Mouse (Mus musculus) lung, embryonic 16.5 days (tissue): ENCODE data around the gene Fnip2. TPM values are rescaled to one million over a fixed set of nuclear protein-coding genes. Genes with fewer than 3 reads are reported as not detected.

Experiments
- ATAC-seq: fragments of 200-750 bp; cut with Nextera tagmentation; 2 replicates; pipeline ENCODE4 v1.8.0; 2017; ENCODE audit warnings: low read depth, mild to moderate bottlenecking, moderate library complexity
- H3K27ac ChIP-seq: fragments of 300-500 bp; sonication (generic); 2 replicates; pipeline ENCODE4 v1.5.1; 2014; ENCODE audit warnings: mild to moderate bottlenecking, control low read depth, low read length
- H3K27me3 ChIP-seq: fragments of 300-500 bp; sonication (generic); 2 replicates; pipeline ENCODE4 v1.6.1; 2014; ENCODE audit warnings: low read depth, low read length, mixed read lengths; ENCODE audit not compliant: control insufficient read depth, insufficient read depth
- H3K36me3 ChIP-seq: fragments of 300-500 bp; sonication (generic); 2 replicates; pipeline ENCODE4 v1.6.1; 2014; ENCODE audit warnings: low read length; ENCODE audit not compliant: control insufficient read depth, insufficient read depth
- H3K4me1 ChIP-seq: fragments of 300-500 bp; sonication (generic); replicated peaks from 2 replicates; pipeline ENCODE4 v1.6.1; 2014; ENCODE audit warnings: low read length, mixed read lengths; ENCODE audit not compliant: control insufficient read depth, insufficient read depth
- H3K4me2 ChIP-seq: fragments of 300-500 bp; sonication (generic); 2 replicates; pipeline ENCODE4 v1.6.1; 2014; ENCODE audit warnings: low read depth, low read length, control low read depth
- H3K4me3 ChIP-seq: fragments of 300-500 bp; sonication (generic); 2 replicates; pipeline ENCODE4 v1.5.1; 2014; ENCODE audit warnings: mild to moderate bottlenecking, low read length, control low read depth
- H3K9ac ChIP-seq: fragments of 300-500 bp; sonication (generic); 2 replicates; pipeline ENCODE4 v1.6.1; 2014; ENCODE audit warnings: low read length, control low read depth
- H3K9me3 ChIP-seq: fragments of 300-500 bp; sonication (generic); 2 replicates; pipeline ENCODE4 v1.6.1; 2016; ENCODE audit warnings: low read length; ENCODE audit not compliant: control insufficient read depth
- WGBS: fragments of 180-500 bp; shearing (Covaris S2); extraction: QIAGEN DNeasy Blood & Tissue Kit; methylation state at CpG from one replicate; pipeline ENCODE4 v1.1.7; 2014; 5-methylcytosine and 5-hydroxymethylcytosine counted together
- polyA plus RNA-seq: library from polyadenylated mRNA; unstranded; fragments of >200 nt; fragmentation: Nextera tagmentation; extraction: Ambion mirVana; gene quantifications from 2 replicates; pipeline ENCODE4 v1.2.1, GENCODE M21; 2015

Gene Fnip2
- polyA plus RNA-seq, 1 experiment from 2014 or later = 3.2 TPM

- no peaks in the 10 kb centered on the region for H3K27me3 ChIP-seq
- no peaks in the 10 kb centered on the region for H3K4me1 ChIP-seq
- no peak overlapping the region for H3K9ac ChIP-seq
- 91% methylated on average over 2 of the region's 2 CpGs for WGBS
- no peak overlapping the region for H3K4me3 ChIP-seq
- no peak overlapping the region for H3K27ac ChIP-seq
- no peak overlapping the region for H3K4me2 ChIP-seq
- H3K36me3 ChIP-seq = peaks cover 9% of the 10 kb centered on the region
- no peaks in the 10 kb centered on the region for H3K9me3 ChIP-seq
- no peak for ATAC-seq
Observed at GRCm38 (mm10) chr3:79475980-79476379, 91.6 kb downstream of the Fnip2 start.

- peaks cover 4% of the 10 kb centered on the region for H3K36me3 ChIP-seq
- no peak overlapping the region for H3K4me3 ChIP-seq
- no peak overlapping the region for H3K27ac ChIP-seq
- H3K4me1 ChIP-seq = no peaks in the 10 kb centered on the region
- no peak overlapping the region for H3K4me2 ChIP-seq
- H3K9me3 ChIP-seq = no peaks in the 10 kb centered on the region
- no peak overlapping the region for H3K9ac ChIP-seq
- WGBS = 86% methylated on average over 4 of the region's 4 CpGs
- no peaks in the 10 kb centered on the region for H3K27me3 ChIP-seq
- ATAC-seq = no peak
Observed at GRCm38 (mm10) chr3:79474911-79475310, 92.7 kb downstream of the Fnip2 start.

DNA sequence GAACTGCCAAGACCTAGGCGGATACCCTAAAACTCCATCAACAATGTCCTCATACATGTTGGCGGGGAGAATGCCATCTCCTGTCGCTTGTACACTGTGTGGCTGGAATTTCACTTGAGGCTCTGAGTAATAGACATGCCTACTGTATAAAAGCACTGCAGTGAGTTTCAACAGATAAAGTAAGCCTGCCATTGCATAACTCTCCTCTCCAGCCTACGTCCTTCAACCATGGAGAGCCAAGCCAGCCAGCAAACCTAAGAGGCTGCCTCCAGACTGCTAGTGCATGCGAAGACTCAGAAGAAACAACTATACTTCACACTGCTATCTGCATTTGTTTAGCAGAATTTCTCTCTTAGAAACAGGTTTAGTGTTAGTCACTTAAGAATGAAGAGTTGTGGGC lies 95.2 kb downstream of the Fnip2 start:
- Histone ChIP-seq H3K9ac (no peak overlapping the region), H3K27ac (no peak overlapping the region), H3K27me3 (no peaks in the 10 kb centered on the region), H3K4me2 (no peak overlapping the region), H3K4me1 (no peaks in the 10 kb centered on the region), H3K4me3 (no peak overlapping the region), H3K36me3 (peaks cover 8% of the 10 kb centered on the region), H3K9me3 (no peaks in the 10 kb centered on the region)
- no peak for ATAC-seq
- WGBS = 91% methylated on average over 5 of the region's 5 CpGs

DNA sequence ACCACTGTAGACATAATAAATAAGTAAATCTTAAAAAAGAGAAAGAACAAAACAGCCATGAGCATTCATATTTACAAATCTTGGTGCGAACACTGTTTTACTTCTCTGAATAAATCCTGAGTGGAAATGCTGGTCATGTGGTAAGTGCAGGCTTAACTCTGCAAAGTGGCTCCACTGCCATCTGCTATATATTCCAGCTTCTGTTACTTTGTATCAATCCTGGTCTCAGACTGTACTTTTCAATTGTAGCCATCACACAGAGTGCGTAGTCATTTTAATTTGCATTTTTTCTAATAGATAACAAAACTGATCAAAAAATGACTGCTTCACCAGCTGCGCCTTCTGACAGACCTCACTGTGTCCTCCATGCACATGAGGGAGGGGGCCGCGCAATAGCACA lies 98.2 kb downstream of the Fnip2 start:
- WGBS = 98% methylated on average over 5 of the region's 5 CpGs
- H3K4me2 ChIP-seq = no peak overlapping the region
- no peak for ATAC-seq
- H3K27me3 ChIP-seq = no peaks in the 10 kb centered on the region
- no peak overlapping the region for H3K4me3 ChIP-seq
- peaks cover 15% of the 10 kb centered on the region for H3K36me3 ChIP-seq
- H3K9me3 ChIP-seq = no peaks in the 10 kb centered on the region
- H3K9ac ChIP-seq = no peak overlapping the region
- no peaks in the 10 kb centered on the region for H3K4me1 ChIP-seq
- H3K27ac ChIP-seq = no peak overlapping the region

DNA sequence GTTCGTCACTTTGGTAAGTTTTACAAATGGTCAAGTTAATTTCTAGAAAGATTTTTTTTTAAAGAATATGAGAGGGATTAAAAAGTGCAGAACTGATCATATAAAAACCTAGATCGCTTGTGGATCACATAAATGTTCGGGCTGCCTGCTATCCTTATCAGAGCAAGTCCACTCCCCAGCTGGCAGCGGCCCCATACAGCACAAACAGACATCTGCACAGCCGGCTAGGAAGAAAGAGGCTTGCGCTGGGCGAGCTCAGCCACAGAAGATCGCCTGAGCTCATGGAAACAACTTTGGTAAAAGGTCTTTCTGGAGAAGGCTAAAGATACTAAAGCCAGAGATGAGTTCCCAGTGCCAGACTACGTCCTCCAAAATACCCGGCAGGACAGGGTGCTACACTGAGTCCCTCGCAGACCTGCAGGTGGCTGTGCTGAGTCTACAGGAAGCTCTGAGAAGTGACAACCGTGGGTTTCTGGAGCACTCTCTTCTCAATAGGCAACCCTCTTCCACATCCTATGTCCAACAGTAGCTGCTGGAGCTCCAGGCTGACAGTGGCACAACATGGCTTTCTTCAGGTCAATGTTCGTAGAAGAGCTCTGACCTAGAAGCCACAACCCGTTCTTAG lies 108.8 kb downstream of the Fnip2 start:
- H3K36me3 ChIP-seq = peaks cover 3% of the 10 kb centered on the region; the same call in 1 of the 2 replicates
- no peaks in the 10 kb centered on the region for H3K27me3 ChIP-seq
- H3K4me1 ChIP-seq = no peaks in the 10 kb centered on the region
- no peak overlapping the region for H3K9ac ChIP-seq
- no peaks in the 10 kb centered on the region for H3K9me3 ChIP-seq
- H3K4me3 ChIP-seq = no peak overlapping the region
- no peak overlapping the region for H3K4me2 ChIP-seq
- no peak for ATAC-seq
- 73% methylated on average over 14 of the region's 14 CpGs for WGBS
- no peak overlapping the region for H3K27ac ChIP-seq

DNA sequence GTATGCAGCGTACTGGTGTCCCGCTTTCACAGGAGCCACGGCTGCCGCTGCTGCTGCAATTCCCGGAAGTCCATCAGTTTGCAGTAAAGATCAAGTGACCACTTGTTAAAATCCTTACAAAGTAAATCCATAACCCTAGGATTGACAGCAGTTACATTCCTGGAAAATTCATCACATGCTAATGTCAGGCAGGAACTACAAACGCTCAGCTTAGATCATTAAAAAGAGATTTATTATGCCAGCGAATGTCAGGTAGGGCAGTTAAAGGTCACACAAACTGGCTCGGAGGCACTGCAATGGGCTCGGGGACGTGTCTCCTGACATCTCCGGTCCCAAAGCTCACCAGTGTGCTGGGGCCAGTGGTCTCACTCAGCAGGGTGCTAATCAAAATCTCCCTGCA lies 111.8 kb downstream of the Fnip2 start:
- H3K4me2 ChIP-seq = no peak overlapping the region
- no peak overlapping the region for H3K4me3 ChIP-seq
- no peak overlapping the region for H3K27ac ChIP-seq
- no peak overlapping the region for H3K9ac ChIP-seq
- no peaks in the 10 kb centered on the region for H3K9me3 ChIP-seq
- no peaks in the 10 kb centered on the region for H3K4me1 ChIP-seq
- H3K36me3 ChIP-seq = no peaks in the 10 kb centered on the region
- 45% methylated on average over 11 of the region's 11 CpGs for WGBS
- ATAC-seq = no peak
- H3K27me3 ChIP-seq = no peaks in the 10 kb centered on the region

DNA sequence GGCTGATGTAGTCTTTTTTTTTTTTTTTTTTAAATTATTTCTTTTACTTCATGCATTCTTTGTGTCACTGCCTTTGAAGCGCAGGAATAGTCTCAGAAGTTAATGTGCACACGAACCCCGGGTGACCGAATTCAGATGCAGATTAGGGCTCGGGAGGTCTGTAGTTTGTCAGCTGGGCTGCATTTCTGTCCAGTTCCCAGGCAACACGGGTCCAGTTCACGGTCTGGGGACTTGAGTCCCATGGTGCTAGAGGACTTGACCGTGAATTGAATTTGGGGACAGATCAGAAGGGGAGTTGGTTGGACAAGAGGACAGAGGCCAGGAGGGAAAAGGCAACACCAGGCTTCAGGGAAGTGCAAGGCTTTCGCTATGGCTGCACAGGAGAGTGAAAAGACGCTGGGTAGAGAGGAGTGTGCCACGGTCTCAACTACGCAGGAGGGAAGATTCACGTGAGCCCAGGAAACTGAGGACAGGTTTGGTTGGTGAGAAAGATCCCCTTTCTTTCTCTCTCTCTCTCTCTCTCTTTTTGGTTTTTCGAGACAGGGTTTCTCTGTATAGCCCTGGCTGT lies 114.8 kb downstream of the Fnip2 start:
- H3K27ac ChIP-seq = no peak overlapping the region
- ATAC-seq = no peak
- no peaks in the 10 kb centered on the region for H3K9me3 ChIP-seq
- H3K9ac ChIP-seq = no peak overlapping the region
- H3K36me3 ChIP-seq = no peaks in the 10 kb centered on the region
- no peaks in the 10 kb centered on the region for H3K27me3 ChIP-seq
- 0 out of 2 replicates have a peak, but pooled peaks cover 2% of the 10 kb centered on the region for H3K4me1 ChIP-seq
- H3K4me3 ChIP-seq = no peak overlapping the region
- WGBS = 84% methylated on average over 14 of the region's 14 CpGs
- H3K4me2 ChIP-seq = no peak overlapping the region

- Histone ChIP-seq H3K27ac (no peak overlapping the region), H3K9me3 (no peaks in the 10 kb centered on the region), H3K36me3 (no peaks in the 10 kb centered on the region), H3K4me3 (no peak overlapping the region), H3K27me3 (no peaks in the 10 kb centered on the region), H3K9ac (no peak overlapping the region), H3K4me2 (no peak overlapping the region), H3K4me1 (0 out of 2 replicates have a peak, but pooled peaks cover 2% of the 10 kb centered on the region)
- ATAC-seq = no peak
- 82% methylated on average over 7 of the region's 7 CpGs for WGBS
Observed at GRCm38 (mm10) chr3:79449361-79449760, 118.2 kb downstream of the Fnip2 start.

DNA sequence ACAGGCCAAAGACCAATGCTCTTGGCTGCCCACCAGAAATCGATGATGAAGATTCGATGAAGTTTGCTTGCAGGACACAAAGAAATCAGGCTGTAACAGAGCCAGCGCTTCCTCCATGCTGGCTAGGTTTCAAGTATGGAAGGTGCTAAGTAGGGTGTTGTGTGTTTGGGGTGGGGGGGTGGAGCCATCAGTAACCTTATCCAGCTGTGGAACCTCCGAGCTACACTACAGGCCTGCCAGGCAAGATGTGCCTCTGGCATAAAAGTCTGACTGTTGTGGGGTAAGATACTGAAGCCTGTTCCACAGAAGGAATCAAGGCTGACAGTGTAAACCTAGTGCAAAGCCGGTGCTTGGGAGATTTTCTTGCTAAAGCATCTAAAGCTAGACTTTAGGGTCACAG lies 119.2 kb downstream of the Fnip2 start:
- no peaks in the 10 kb centered on the region for H3K27me3 ChIP-seq
- H3K4me1 ChIP-seq = 0 out of 2 replicates have a peak, but pooled peaks cover 2% of the 10 kb centered on the region
- H3K4me3 ChIP-seq = no peak overlapping the region
- H3K36me3 ChIP-seq = no peaks in the 10 kb centered on the region
- H3K4me2 ChIP-seq = no peak overlapping the region
- WGBS = 54% methylated on average over 5 of the region's 5 CpGs
- peak; percentile 78 for ATAC-seq
- no peak overlapping the region for H3K27ac ChIP-seq
- peaks cover 3% of the 10 kb centered on the region for H3K9me3 ChIP-seq
- no peak overlapping the region for H3K9ac ChIP-seq
